Mouse (Mus musculus) layer of hippocampus, adult 11-12 months (tissue): ENCODE data around the gene Wnk2.
A peak's percentile ranks its signal among the peaks of the same experiment; 100 is the strongest.
"Not testable (repeated sequence)": the region's sequence is repeated elsewhere in the genome, so short reads cannot be mapped to it uniquely, and the experiment has no call there.

Source experiments
- DNase-seq: peaks from one replicate; pipeline ENCODE4 v3.0.0; 2022; ENCODE audit warnings: low spot score

The Wnk2 gene

DNA sequence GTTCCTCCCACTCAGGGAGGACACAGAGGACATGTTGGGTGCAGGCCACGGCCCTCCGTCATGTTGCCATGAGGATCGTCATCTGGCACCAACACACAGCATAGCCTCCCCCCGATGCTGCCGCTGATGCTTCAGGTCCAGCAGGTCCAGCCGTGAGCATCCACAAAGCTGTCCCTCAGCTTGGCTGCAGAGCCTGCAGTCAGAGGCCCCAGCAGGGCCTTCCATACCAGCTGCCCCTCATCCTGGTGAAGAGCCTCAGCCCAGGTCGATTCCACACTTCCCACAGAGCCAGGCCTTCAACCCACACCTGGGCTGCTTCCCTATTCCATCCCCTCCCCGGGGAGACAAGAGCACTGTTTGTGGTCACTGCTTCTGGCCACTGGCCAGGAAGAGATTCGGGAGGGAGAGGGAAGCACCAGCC is 54.3 kb downstream of the Wnk2 start:
- no peak for DNase-seq

DNA sequence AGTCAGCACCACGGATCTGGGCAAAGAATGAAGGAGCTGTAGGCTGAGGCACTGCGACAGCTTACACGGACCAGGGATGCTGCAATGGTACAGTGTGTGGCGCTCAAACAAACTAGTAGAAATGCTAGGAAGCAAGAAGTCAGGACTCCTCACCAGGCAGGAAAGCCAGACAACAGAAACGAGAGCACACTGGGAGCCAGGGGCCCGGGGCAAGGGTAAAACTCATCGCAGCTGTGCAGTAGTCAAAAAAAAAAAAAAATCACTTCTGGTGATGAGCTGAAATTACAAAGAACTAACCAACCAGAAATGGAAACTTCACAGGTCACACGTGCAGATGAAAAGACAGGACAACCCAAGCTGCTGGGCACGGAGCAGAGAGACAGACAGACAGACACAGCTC is 55.2 kb downstream of the Wnk2 start:
- no peak for DNase-seq

GRCm38 (mm10) chr13:49090176-49090575 is 57.6 kb downstream of the Wnk2 start:
- no peak for DNase-seq

GRCm38 (mm10) chr13:49088874-49089273 is 58.9 kb downstream of the Wnk2 start:
- DNase-seq = no peak

DNA sequence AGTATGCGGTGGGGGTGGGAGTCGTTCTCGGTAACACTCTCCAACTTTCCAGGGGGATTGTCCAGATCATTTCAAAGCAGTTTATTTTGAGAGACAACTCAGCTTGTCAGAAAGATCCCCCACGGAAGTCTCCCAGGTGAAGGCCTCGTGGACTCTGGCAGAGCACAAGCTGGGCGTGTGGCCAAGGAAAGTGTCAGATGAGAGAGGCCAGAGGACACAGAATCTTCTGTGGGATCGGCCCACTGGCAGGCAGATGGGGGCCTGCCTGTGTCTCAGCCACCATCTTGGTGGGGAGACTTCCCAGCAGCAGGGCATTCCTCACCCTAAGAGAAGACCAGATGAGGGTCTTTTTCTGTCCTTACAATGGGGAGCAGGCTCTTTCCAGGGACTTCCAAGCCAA is 60.4 kb downstream of the Wnk2 start:
- no peak for DNase-seq

- DNase-seq = no peak
Observed at GRCm38 (mm10) chr13:49086431-49086830, 61.4 kb downstream of the Wnk2 start.

DNA sequence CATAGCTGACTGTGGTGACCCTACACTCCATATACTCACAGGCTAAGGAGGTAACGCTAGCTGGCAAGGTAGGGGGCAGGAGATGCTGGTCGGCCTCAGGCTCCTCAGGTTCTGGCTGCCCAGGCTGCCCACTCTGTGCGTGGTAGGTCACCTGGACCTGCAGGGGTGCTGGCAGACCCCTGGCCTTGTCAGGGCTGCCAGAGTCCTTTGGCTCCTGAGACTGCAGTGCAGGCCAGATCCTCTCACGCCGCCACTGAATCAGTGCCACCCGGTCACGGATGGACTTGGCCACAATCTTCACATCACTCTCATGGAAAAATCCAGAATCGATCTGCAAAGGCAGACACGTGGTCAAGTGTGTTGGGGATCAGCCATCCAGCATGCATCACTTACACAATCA is 62.6 kb downstream of the Wnk2 start:
- DNase-seq = no peak

- DNase-seq = no peak
Observed at GRCm38 (mm10) chr13:49084781-49085180, 63.0 kb downstream of the Wnk2 start.

- DNase-seq = peak; percentile 35
Observed at GRCm38 (mm10) chr13:49083941-49084340, 63.9 kb downstream of the Wnk2 start.

GRCm38 (mm10) chr13:49082151-49082879 is 65.5 kb downstream of the Wnk2 start:
- DNase-seq = no peak

- DNase-seq = no peak
Observed at GRCm38 (mm10) chr13:49076196-49076595, 71.6 kb downstream of the Wnk2 start.

GRCm38 (mm10) chr13:49075377-49075776 is 72.4 kb downstream of the Wnk2 start:
- DNase-seq = no peak

- no peak for DNase-seq
Observed at GRCm38 (mm10) chr13:49073295-49073694, 74.5 kb downstream of the Wnk2 start.

DNA sequence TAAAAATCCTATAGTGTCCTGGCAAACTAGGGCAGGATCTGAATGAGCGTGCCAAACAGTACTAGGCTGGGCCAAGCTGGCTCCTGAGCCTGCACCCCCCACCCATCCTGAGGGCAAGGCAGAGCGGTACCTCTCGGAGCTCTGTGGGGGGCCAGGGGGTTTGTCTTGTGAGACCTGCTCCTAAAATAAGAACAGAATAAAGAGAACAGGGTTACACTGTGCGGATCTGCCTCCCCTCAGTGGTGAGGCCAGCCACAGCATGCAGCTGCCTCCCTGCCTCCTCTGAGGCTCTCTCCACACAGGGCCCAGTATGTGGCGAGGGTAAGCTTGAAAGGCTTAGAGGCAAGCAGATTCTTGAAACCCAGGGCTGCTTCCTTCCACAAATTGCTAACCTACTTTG is 76.0 kb downstream of the Wnk2 start:
- no peak for DNase-seq

- DNase-seq = no peak
Observed at GRCm38 (mm10) chr13:49069979-49070378, 77.8 kb downstream of the Wnk2 start.

- no peak for DNase-seq
Observed at GRCm38 (mm10) chr13:49069393-49069792, 78.4 kb downstream of the Wnk2 start.

- no peak for DNase-seq
Observed at GRCm38 (mm10) chr13:49064257-49064656, 83.6 kb downstream of the Wnk2 start.

DNA sequence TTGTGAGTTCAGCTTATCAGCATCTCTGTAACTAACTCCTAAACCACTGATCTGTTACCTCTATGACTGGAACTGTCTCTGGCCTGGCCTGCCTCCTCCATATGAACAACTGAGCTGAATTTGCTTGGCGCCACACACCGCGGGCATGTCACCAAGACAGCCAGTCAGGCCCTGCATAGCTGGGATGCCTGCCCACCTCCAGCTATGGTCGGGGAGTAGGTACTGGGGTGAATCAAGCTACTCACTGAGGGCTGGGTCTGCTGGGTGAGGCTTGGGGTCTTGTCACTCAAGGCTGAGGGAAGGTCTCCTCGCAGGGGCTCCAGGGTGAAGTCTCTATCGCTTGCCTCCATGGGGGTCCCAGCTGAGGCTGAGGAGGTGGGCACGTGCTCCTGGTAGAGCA is 87.4 kb downstream of the Wnk2 start:
- DNase-seq = no peak

- no peak for DNase-seq
Observed at GRCm38 (mm10) chr13:49058528-49058927, 89.3 kb downstream of the Wnk2 start.

- no peak for DNase-seq
Observed at GRCm38 (mm10) chr13:49056304-49056703, 91.5 kb downstream of the Wnk2 start.

GRCm38 (mm10) chr13:49054753-49055152 is 93.1 kb downstream of the Wnk2 start:
- DNase-seq = not testable (repeated sequence)

GRCm38 (mm10) chr13:49053333-49053732 is 94.5 kb downstream of the Wnk2 start:
- no peak for DNase-seq

DNA sequence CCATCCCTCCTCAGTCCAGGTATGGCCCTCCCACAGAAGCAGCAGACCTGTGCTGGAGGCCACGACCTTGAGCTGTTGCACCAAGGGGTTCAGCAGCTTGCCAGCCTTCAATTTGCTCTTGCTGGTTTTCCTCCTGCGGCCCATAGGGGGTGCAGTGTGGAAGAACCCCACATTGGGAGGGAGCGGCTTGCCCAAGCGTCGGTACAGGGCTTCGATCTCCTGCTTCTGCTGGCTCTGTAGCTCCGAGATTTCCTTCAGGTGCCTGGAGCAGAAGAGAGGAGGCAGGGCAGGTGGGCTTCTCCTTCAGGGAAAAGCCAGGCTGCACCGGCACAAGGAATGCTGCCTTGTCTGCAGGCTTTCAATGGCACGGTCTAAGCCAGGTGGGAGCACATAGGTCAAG is 95.3 kb downstream of the Wnk2 start:
- DNase-seq = no peak

GRCm38 (mm10) chr13:49047393-49047792 is 100.4 kb downstream of the Wnk2 start:
- no peak for DNase-seq
